Mouse (Mus musculus) C2C12 (cell line): ENCODE data around the gene Ptms.

ENCODE experiments used
- CEBPB ChIP-seq: IDR thresholded peaks from one replicate; pipeline ENCODE4 v1.6.1; 2011; ENCODE audit warnings: low read depth, mild to moderate bottlenecking, control low read depth, moderate library complexity
- CTCF ChIP-seq: IDR thresholded peaks from one replicate; pipeline ENCODE4 v1.5.1; 2011; ENCODE audit not compliant: control insufficient read depth, insufficient read depth, insufficient read length
- MYOD1 ChIP-seq: IDR thresholded peaks from one replicate; pipeline ENCODE4 v1.6.1; 2011; ENCODE audit warnings: low read depth; ENCODE audit not compliant: control insufficient read depth, insufficient read length
- USF1 ChIP-seq: IDR thresholded peaks from one replicate; pipeline ENCODE4 v1.6.1; 2011; ENCODE audit warnings: low read depth, mild to moderate bottlenecking, control low read depth, moderate library complexity

GRCm38 (mm10) chr6:124915160-124915941 lies 4.6 kb downstream of the Ptms start:
- TF ChIP-seq CTCF (no peak), CEBPB (no peak), MYOD1 (no peak), USF1 (no peak)
